Mouse (Mus musculus): Measurements from ENCODE around the gene 1700037C18Rik. TPM values are rescaled to one million over a fixed set of nuclear protein-coding genes. Genes with fewer than 3 reads are reported as not detected.
A peak's percentile ranks its signal among the peaks of the same experiment; 100 is the strongest.
"Not testable (repeated sequence)": the region's sequence is repeated elsewhere in the genome, so short reads cannot be mapped to it uniquely, and the experiment has no call there.

1700037C18Rik gene
- polyA plus RNA-seq, 1 experiment from 2014 or later: 3.9 TPM

- H3K9me3 ChIP-seq (replicated peaks): no peaks in the 10 kb centered on the region
- peak overlapping the region; percentile 72 for H3K9ac ChIP-seq
- H3K27me3 ChIP-seq (replicated peaks): no peaks in the 10 kb centered on the region
- peaks cover 33% of the 10 kb centered on the region for H3K4me1 ChIP-seq
- H3K36me3 ChIP-seq: peaks cover 29% of the 10 kb centered on the region
- ATAC-seq: peak; percentile 1; the same call in 1 of the 2 replicates
- peak overlapping the region; percentile 60; the same call in 1 of the 2 replicates for H3K27ac ChIP-seq
- H3K4me2 ChIP-seq: peak overlapping the region; percentile 97
- H3K4me3 ChIP-seq: peak overlapping the region; percentile 64
- WGBS (ENCODE audit: insufficient replicate concordance): 2% methylated on average over 16 of the region's 16 CpGs
Measured at GRCm38 (mm10) chr16:3871815-3872214, 36.7 kb downstream of the 1700037C18Rik start.

- Histone ChIP-seq H3K9ac (no peak overlapping the region), H3K9me3 (replicated peaks) (no peaks in the 10 kb centered on the region)
- WGBS (ENCODE audit: insufficient replicate concordance): 41% methylated on average over 4 of the region's 4 CpGs
Measured at GRCm38 (mm10) chr16:3859254-3859653, 49.2 kb downstream of the 1700037C18Rik start.

GRCm38 (mm10) chr16:3855776-3856175 lies 52.7 kb downstream of the 1700037C18Rik start:
- peaks cover 8% of the 10 kb centered on the region for H3K4me1 ChIP-seq
- 20% methylated on average over 1 of the region's 1 CpGs for WGBS (ENCODE audit: insufficient replicate concordance)
- no peak overlapping the region for H3K27ac ChIP-seq
- 0 out of 2 replicates have a peak, but pooled peaks have one; percentile 50 for ATAC-seq
- H3K4me2 ChIP-seq: no peak overlapping the region
- no peaks in the 10 kb centered on the region for H3K27me3 ChIP-seq (replicated peaks)
- H3K9me3 ChIP-seq (replicated peaks): no peaks in the 10 kb centered on the region
- peaks cover 4% of the 10 kb centered on the region for H3K36me3 ChIP-seq
- H3K9ac ChIP-seq: no peak overlapping the region
- no peak overlapping the region for H3K4me3 ChIP-seq

More at GRCm38 (mm10) chr16:3859254-3859653, 49.2 kb downstream of the 1700037C18Rik start:
- no peak overlapping the region for H3K4me3 ChIP-seq
- no peak for ATAC-seq
- H3K27ac ChIP-seq: no peak overlapping the region
- no peaks in the 10 kb centered on the region for H3K27me3 ChIP-seq (replicated peaks)
- 0 out of 2 replicates have a peak, but pooled peaks cover 3% of the 10 kb centered on the region for H3K4me1 ChIP-seq
- H3K4me2 ChIP-seq: no peak overlapping the region
- H3K36me3 ChIP-seq: peaks cover 25% of the 10 kb centered on the region

GRCm38 (mm10) chr16:3854437-3855182 lies 53.9 kb downstream of the 1700037C18Rik start:
- H3K4me1 ChIP-seq: peaks cover 8% of the 10 kb centered on the region
- no peak overlapping the region for H3K27ac ChIP-seq
- no peak overlapping the region for H3K4me3 ChIP-seq
- H3K36me3 ChIP-seq: no peaks in the 10 kb centered on the region
- H3K9ac ChIP-seq: no peak overlapping the region
- H3K27me3 ChIP-seq (replicated peaks): no peaks in the 10 kb centered on the region
- 69% methylated on average over 11 of the region's 11 CpGs for WGBS (ENCODE audit: insufficient replicate concordance)
- H3K4me2 ChIP-seq: no peak overlapping the region
- no peaks in the 10 kb centered on the region for H3K9me3 ChIP-seq (replicated peaks)
- no peak for ATAC-seq

GRCm38 (mm10) chr16:3852586-3852985 lies 55.9 kb downstream of the 1700037C18Rik start:
- Histone ChIP-seq H3K4me3 (no peak overlapping the region), H3K4me1 (peaks cover 14% of the 10 kb centered on the region), H3K27me3 (replicated peaks) (no peaks in the 10 kb centered on the region), H3K27ac (no peak overlapping the region), H3K9me3 (replicated peaks) (no peaks in the 10 kb centered on the region), H3K36me3 (no peaks in the 10 kb centered on the region), H3K9ac (no peak overlapping the region), H3K4me2 (no peak overlapping the region)
- WGBS (ENCODE audit: insufficient replicate concordance): 60% methylated on average over 12 of the region's 12 CpGs
- ATAC-seq: no peak

- H3K36me3 ChIP-seq; H3K27ac ChIP-seq; H3K27me3 ChIP-seq (replicated peaks); H3K4me3 ChIP-seq; ATAC-seq; H3K9me3 ChIP-seq (replicated peaks); H3K9ac ChIP-seq; H3K4me2 ChIP-seq: not testable (repeated sequence)
- H3K4me1 ChIP-seq: peaks cover 23% of the 10 kb centered on the region
- WGBS (ENCODE audit: insufficient replicate concordance): 79% methylated on average over 13 of the region's 13 CpGs
Measured at GRCm38 (mm10) chr16:3851301-3851700, 57.2 kb downstream of the 1700037C18Rik start.

GRCm38 (mm10) chr16:3848416-3848815 lies 60.1 kb downstream of the 1700037C18Rik start:
- Histone ChIP-seq H3K9ac (no peak overlapping the region), H3K36me3 (no peaks in the 10 kb centered on the region), H3K4me2 (no peak overlapping the region), H3K4me3 (no peak overlapping the region), H3K9me3 (replicated peaks) (no peaks in the 10 kb centered on the region), H3K27me3 (replicated peaks) (no peaks in the 10 kb centered on the region), H3K27ac (no peak overlapping the region), H3K4me1 (peaks cover 23% of the 10 kb centered on the region)
- no peak for ATAC-seq
- WGBS (ENCODE audit: insufficient replicate concordance): 65% methylated on average over 3 of the region's 3 CpGs

- Histone ChIP-seq H3K27ac (peak overlapping the region; percentile 27; the same call in 1 of the 2 replicates), H3K4me3 (peak overlapping the region; percentile 73), H3K27me3 (replicated peaks) (no peaks in the 10 kb centered on the region), H3K36me3 (no peaks in the 10 kb centered on the region), H3K9ac (peak overlapping the region; percentile 76; the same call in 1 of the 2 replicates), H3K4me1 (peaks cover 27% of the 10 kb centered on the region), H3K4me2 (peak overlapping the region; percentile 81), H3K9me3 (replicated peaks) (no peaks in the 10 kb centered on the region)
- ATAC-seq: no peak
- WGBS (ENCODE audit: insufficient replicate concordance): 71% methylated on average over 4 of the region's 4 CpGs
Measured at GRCm38 (mm10) chr16:3847871-3848270, 60.6 kb downstream of the 1700037C18Rik start.

GRCm38 (mm10) chr16:3846711-3847518 lies 61.6 kb downstream of the 1700037C18Rik start, which contains the start of gene Zfp174:
Gene Zfp174, plus strand, starts transcription at chr16:3847268.
- Histone ChIP-seq H3K27me3 (replicated peaks) (no peaks in the 10 kb centered on the region), H3K4me1 (peaks cover 29% of the 10 kb centered on the region), H3K4me3 (peak within 1 kb of the TSS; percentile 73), H3K9me3 (replicated peaks) (no peaks in the 10 kb centered on the region), H3K36me3 (no peaks in the 10 kb centered on the region), H3K9ac (peak within 1 kb of the TSS; percentile 76), H3K27ac (peak within 1 kb of the TSS; percentile 27; the same call in 1 of the 2 replicates), H3K4me2 (peak within 1 kb of the TSS; percentile 81)
- WGBS (ENCODE audit: insufficient replicate concordance): 3% methylated on average over 38 of the region's 38 CpGs
- ATAC-seq: peak; percentile 100

Small RNA genes lying within 50 kb of the gene (microRNA-seq; reads per million reads assigned to microRNA genes)
- gene Gm23493: not detected

Other genes starting within 250 kb of the 1700037C18Rik start
- gene Mefv, start 190.6 kb downstream of the 1700037C18Rik start, polyA plus RNA-seq (2016; fragmentation: Nextera tagmentation; extraction: Ambion mirVana): 0.11 TPM in 1 of 2 replicates, not detected in the other
- 23.3 and 24.7 TPM in 2 replicates for gene Zfp263, start 164.6 kb downstream of the 1700037C18Rik start, polyA plus RNA-seq (2016; fragmentation: Nextera tagmentation; extraction: Ambion mirVana)
- not detected in 2 replicates for gene Olfr15, start 77.8 kb downstream of the 1700037C18Rik start, polyA plus RNA-seq (2016; fragmentation: Nextera tagmentation; extraction: Ambion mirVana)
- gene Zfp174, start 61.4 kb downstream of the 1700037C18Rik start, polyA plus RNA-seq (2016; fragmentation: Nextera tagmentation; extraction: Ambion mirVana): 0.38 and 0.41 TPM in 2 replicates
- 28.1 and 30.3 TPM in 2 replicates for gene Naa60, start 36.3 kb downstream of the 1700037C18Rik start, polyA plus RNA-seq (2016; fragmentation: Nextera tagmentation; extraction: Ambion mirVana)
- 3.0 and 3.2 TPM in 2 replicates for gene Zfp597, start 24.1 kb downstream of the 1700037C18Rik start, polyA plus RNA-seq (2016; fragmentation: Nextera tagmentation; extraction: Ambion mirVana)
- 0.81 and 1.2 TPM in 2 replicates for gene Gm20695, start 24.0 kb downstream of the 1700037C18Rik start, polyA plus RNA-seq (2016; fragmentation: Nextera tagmentation; extraction: Ambion mirVana)
- 12.4 and 12.5 TPM in 2 replicates for gene Cluap1, start 112 bp upstream of the 1700037C18Rik start, polyA plus RNA-seq (2016; fragmentation: Nextera tagmentation; extraction: Ambion mirVana)
- gene Nlrc3, start 67.9 kb upstream of the 1700037C18Rik start, polyA plus RNA-seq (2016; fragmentation: Nextera tagmentation; extraction: Ambion mirVana): 0.38 and 0.55 TPM in 2 replicates
- gene Slx4, start 95.1 kb upstream of the 1700037C18Rik start, polyA plus RNA-seq (2016; fragmentation: Nextera tagmentation; extraction: Ambion mirVana): 14.0 and 16.5 TPM in 2 replicates
- 2.1 and 3.2 TPM in 2 replicates for gene Dnase1, start 128.3 kb upstream of the 1700037C18Rik start, polyA plus RNA-seq (2016; fragmentation: Nextera tagmentation; extraction: Ambion mirVana)
- 99.4 and 104 TPM in 2 replicates for gene Trap1, start 169.1 kb upstream of the 1700037C18Rik start, polyA plus RNA-seq (2016; fragmentation: Nextera tagmentation; extraction: Ambion mirVana)